Mouse (Mus musculus): Measurements from ENCODE around the gene Arhgap31.

Arhgap31 gene

GRCm38 (mm10) chr16:38712581-38713403, at the start of gene Arhgap31:
TSS of gene Arhgap31 (minus strand) at chr16:38713274.
- peak; percentile 52 to 55 for DNase-seq (ENCODE audit: low spot score in 2 of 2)

GRCm38 (mm10) chr16:38762401-38762800, 49.3 kb upstream of the Arhgap31 start:
- no peak for DNase-seq (ENCODE audit: low spot score in 2 of 2)

GRCm38 (mm10) chr16:38761972-38762371, 48.9 kb upstream of the Arhgap31 start:
- DNase-seq (ENCODE audit: low spot score in 2 of 2), result no peak

- no peak for DNase-seq (ENCODE audit: low spot score in 2 of 2)
Observed at GRCm38 (mm10) chr16:38760834-38761375, 47.8 kb upstream of the Arhgap31 start.

- DNase-seq (ENCODE audit: low spot score in 2 of 2), result no peak
Observed at GRCm38 (mm10) chr16:38760239-38760638, 47.2 kb upstream of the Arhgap31 start.

GRCm38 (mm10) chr16:38758104-38758861, 45.2 kb upstream of the Arhgap31 start:
- no peak for DNase-seq (ENCODE audit: low spot score in 2 of 2)

GRCm38 (mm10) chr16:38757626-38758025, 44.6 kb upstream of the Arhgap31 start:
- no peak for DNase-seq (ENCODE audit: low spot score in 2 of 2)

GRCm38 (mm10) chr16:38756572-38756971, 43.5 kb upstream of the Arhgap31 start:
- DNase-seq (ENCODE audit: low spot score in 2 of 2), result no peak

GRCm38 (mm10) chr16:38756177-38756503, 43.1 kb upstream of the Arhgap31 start:
- DNase-seq (ENCODE audit: low spot score in 2 of 2), result no peak

GRCm38 (mm10) chr16:38755452-38756176, 42.5 kb upstream of the Arhgap31 start:
- no peak for DNase-seq (ENCODE audit: low spot score in 2 of 2)

- no peak for DNase-seq (ENCODE audit: low spot score in 2 of 2)
Observed at GRCm38 (mm10) chr16:38753631-38754030, 40.6 kb upstream of the Arhgap31 start.

GRCm38 (mm10) chr16:38750803-38751202, 37.7 kb upstream of the Arhgap31 start:
- DNase-seq (ENCODE audit: low spot score in 2 of 2), result no peak

- no peak for DNase-seq (ENCODE audit: low spot score in 2 of 2)
Observed at GRCm38 (mm10) chr16:38743941-38744673, 31.0 kb upstream of the Arhgap31 start.

GRCm38 (mm10) chr16:38742659-38743131, 29.6 kb upstream of the Arhgap31 start:
- DNase-seq (ENCODE audit: low spot score in 2 of 2), result peak; percentile 22 to 25

- DNase-seq (ENCODE audit: low spot score in 2 of 2), result peak; percentile 80 to 82
Observed at GRCm38 (mm10) chr16:38742113-38742658, 29.1 kb upstream of the Arhgap31 start, which contains the start of gene B4galt4. TSS of gene B4galt4 (plus strand) at chr16:38742264.

GRCm38 (mm10) chr16:38741204-38741903, 28.3 kb upstream of the Arhgap31 start:
- no peak for DNase-seq (ENCODE audit: low spot score in 2 of 2)

- DNase-seq (ENCODE audit: low spot score in 2 of 2), result no peak
Observed at GRCm38 (mm10) chr16:38730921-38731320, 17.8 kb upstream of the Arhgap31 start.

- DNase-seq (ENCODE audit: low spot score in 2 of 2), result no peak
Observed at GRCm38 (mm10) chr16:38729610-38730288, 16.7 kb upstream of the Arhgap31 start.

- no peak for DNase-seq (ENCODE audit: low spot score in 2 of 2)
Observed at GRCm38 (mm10) chr16:38729139-38729538, 16.1 kb upstream of the Arhgap31 start.
